Mouse (Mus musculus): ENCODE results near the gene Trim50. TPM values are rescaled to one million over a fixed set of nuclear protein-coding genes. Genes with fewer than 3 reads are reported as not detected.

Gene Trim50
- polyA plus RNA-seq, 1 experiment from 2014 or later: not detected

- ATAC-seq (no peak), DNase-seq (ENCODE audit: low spot score) (no peak)
- H3K4me1 ChIP-seq (ENCODE audit: control insufficient read depth, insufficient read depth, low read length): no peaks in the 10 kb centered on the region
- no peaks in the 10 kb centered on the region for H3K27me3 ChIP-seq (replicated peaks; ENCODE audit: control insufficient read depth, insufficient read depth, low read length)
- H3K36me3 ChIP-seq (ENCODE audit: control insufficient read depth, insufficient read depth, low read length): no peaks in the 10 kb centered on the region
- H3K4me3 ChIP-seq (ENCODE audit: low read depth, low read length): no peak overlapping the region
- no peak overlapping the region for H3K27ac ChIP-seq (ENCODE audit: low read depth, low read length)
- H3K9me3 ChIP-seq (replicated peaks; ENCODE audit: control insufficient read depth, low read length): no peaks in the 10 kb centered on the region
- H3K4me2 ChIP-seq (ENCODE audit: low read length): no peak overlapping the region
- no peak overlapping the region for H3K9ac ChIP-seq (ENCODE audit: low read length)
- 74% methylated on average over 3 of the region's 3 CpGs for WGBS
Measured at GRCm38 (mm10) chr5:135337575-135337974, 15.5 kb upstream of the Trim50 start.

GRCm38 (mm10) chr5:135345989-135346388, 7.1 kb upstream of the Trim50 start:
- H3K9ac ChIP-seq (ENCODE audit: low read length): no peak overlapping the region
- H3K4me2 ChIP-seq (ENCODE audit: low read length): no peak overlapping the region
- WGBS: 73% methylated on average over 7 of the region's 7 CpGs
- DNase-seq (ENCODE audit: low spot score) (no peak), ATAC-seq (no peak)
- no peaks in the 10 kb centered on the region for H3K9me3 ChIP-seq (replicated peaks; ENCODE audit: control insufficient read depth, low read length)
- no peak overlapping the region for H3K27ac ChIP-seq (ENCODE audit: low read depth, low read length)
- H3K4me3 ChIP-seq (ENCODE audit: low read depth, low read length): no peak overlapping the region
- no peaks in the 10 kb centered on the region for H3K4me1 ChIP-seq (ENCODE audit: control insufficient read depth, insufficient read depth, low read length)
- H3K36me3 ChIP-seq (ENCODE audit: control insufficient read depth, insufficient read depth, low read length): no peaks in the 10 kb centered on the region
- H3K27me3 ChIP-seq (replicated peaks; ENCODE audit: control insufficient read depth, insufficient read depth, low read length): no peaks in the 10 kb centered on the region

GRCm38 (mm10) chr5:135346430-135346829, 6.7 kb upstream of the Trim50 start:
- Histone ChIP-seq H3K36me3 (ENCODE audit: control insufficient read depth, insufficient read depth, low read length) (no peaks in the 10 kb centered on the region), H3K9ac (ENCODE audit: low read length) (no peak overlapping the region), H3K4me1 (ENCODE audit: control insufficient read depth, insufficient read depth, low read length) (no peaks in the 10 kb centered on the region), H3K9me3 (replicated peaks; ENCODE audit: control insufficient read depth, low read length) (no peaks in the 10 kb centered on the region), H3K4me3 (ENCODE audit: low read depth, low read length) (no peak overlapping the region), H3K27ac (ENCODE audit: low read depth, low read length) (no peak overlapping the region), H3K27me3 (replicated peaks; ENCODE audit: control insufficient read depth, insufficient read depth, low read length) (no peaks in the 10 kb centered on the region), H3K4me2 (ENCODE audit: low read length) (no peak overlapping the region)
- ATAC-seq (no peak), DNase-seq (ENCODE audit: low spot score) (no peak)
- 15% methylated on average over 1 of the region's 1 CpGs for WGBS

- Histone ChIP-seq H3K4me2 (ENCODE audit: low read length) (no peak overlapping the region), H3K27ac (ENCODE audit: low read depth, low read length) (no peak overlapping the region), H3K4me3 (ENCODE audit: low read depth, low read length) (no peak overlapping the region), H3K9ac (ENCODE audit: low read length) (no peak overlapping the region), H3K36me3 (ENCODE audit: control insufficient read depth, insufficient read depth, low read length) (no peaks in the 10 kb centered on the region), H3K27me3 (replicated peaks; ENCODE audit: control insufficient read depth, insufficient read depth, low read length) (no peaks in the 10 kb centered on the region), H3K9me3 (replicated peaks; ENCODE audit: control insufficient read depth, low read length) (no peaks in the 10 kb centered on the region), H3K4me1 (ENCODE audit: control insufficient read depth, insufficient read depth, low read length) (no peaks in the 10 kb centered on the region)
- WGBS: 74% methylated on average over 4 of the region's 4 CpGs
- DNase-seq (ENCODE audit: low spot score) (no peak), ATAC-seq (no peak)
Measured at GRCm38 (mm10) chr5:135347511-135348011, 5.5 kb upstream of the Trim50 start.

- ATAC-seq: no peak
- no peaks in the 10 kb centered on the region for H3K4me1 ChIP-seq (ENCODE audit: control insufficient read depth, insufficient read depth, low read length)
Measured at GRCm38 (mm10) chr5:135349862-135350261, 3.2 kb upstream of the Trim50 start, which contains the start of gene Fkbp6. TSS of gene Fkbp6 (minus strand) at chr5:135350044.

GRCm38 (mm10) chr5:135351606-135352005, 1.5 kb upstream of the Trim50 start:
- Histone ChIP-seq H3K9me3 (replicated peaks; ENCODE audit: control insufficient read depth, low read length) (no peaks in the 10 kb centered on the region), H3K27me3 (replicated peaks; ENCODE audit: control insufficient read depth, insufficient read depth, low read length) (no peaks in the 10 kb centered on the region), H3K9ac (ENCODE audit: low read length) (no peak overlapping the region), H3K4me3 (ENCODE audit: low read depth, low read length) (no peak overlapping the region), H3K36me3 (ENCODE audit: control insufficient read depth, insufficient read depth, low read length) (no peaks in the 10 kb centered on the region), H3K4me2 (ENCODE audit: low read length) (no peak overlapping the region), H3K27ac (ENCODE audit: low read depth, low read length) (no peak overlapping the region), H3K4me1 (ENCODE audit: control insufficient read depth, insufficient read depth, low read length) (no peaks in the 10 kb centered on the region)
- DNase-seq (ENCODE audit: low spot score) (no peak), ATAC-seq (no peak)
- WGBS: 87% methylated on average over 13 of the region's 13 CpGs

More at GRCm38 (mm10) chr5:135349862-135350261, 3.2 kb upstream of the Trim50 start, which contains the start of gene Fkbp6:
- no peak for DNase-seq (ENCODE audit: low spot score)
- no peaks in the 10 kb centered on the region for H3K27me3 ChIP-seq (replicated peaks; ENCODE audit: control insufficient read depth, insufficient read depth, low read length)
- no peaks in the 10 kb centered on the region for H3K9me3 ChIP-seq (replicated peaks; ENCODE audit: control insufficient read depth, low read length)
- H3K36me3 ChIP-seq (ENCODE audit: control insufficient read depth, insufficient read depth, low read length): no peaks in the 10 kb centered on the region
- 90% methylated on average over 35 of the region's 35 CpGs for WGBS
- H3K4me2 ChIP-seq (ENCODE audit: low read length): no peak within 1 kb of the TSS
- no peak within 1 kb of the TSS for H3K9ac ChIP-seq (ENCODE audit: low read length)
- H3K4me3 ChIP-seq (ENCODE audit: low read depth, low read length): no peak within 1 kb of the TSS
- no peak within 1 kb of the TSS for H3K27ac ChIP-seq (ENCODE audit: low read depth, low read length)

- WGBS: 17% methylated on average over 20 of the region's 20 CpGs
- Histone ChIP-seq H3K9me3 (replicated peaks; ENCODE audit: control insufficient read depth, low read length) (0 out of 2 replicates have a peak, but pooled peaks cover 4% of the 10 kb centered on the region), H3K36me3 (ENCODE audit: control insufficient read depth, insufficient read depth, low read length) (no peaks in the 10 kb centered on the region), H3K4me1 (ENCODE audit: control insufficient read depth, insufficient read depth, low read length) (no peaks in the 10 kb centered on the region), H3K27ac (ENCODE audit: low read depth, low read length) (no peak overlapping the region), H3K4me3 (ENCODE audit: low read depth, low read length) (no peak overlapping the region), H3K27me3 (replicated peaks; ENCODE audit: control insufficient read depth, insufficient read depth, low read length) (no peaks in the 10 kb centered on the region), H3K4me2 (ENCODE audit: low read length) (no peak overlapping the region), H3K9ac (ENCODE audit: low read length) (no peak overlapping the region)
- DNase-seq (ENCODE audit: low spot score): peak; percentile 17
- ATAC-seq: no peak
Measured at GRCm38 (mm10) chr5:135353564-135353963, 469 bp downstream of the Trim50 start.

- H3K27me3 ChIP-seq (replicated peaks; ENCODE audit: control insufficient read depth, insufficient read depth, low read length): no peaks in the 10 kb centered on the region
- H3K36me3 ChIP-seq (ENCODE audit: control insufficient read depth, insufficient read depth, low read length): no peaks in the 10 kb centered on the region
- H3K9ac ChIP-seq (ENCODE audit: low read length): no peak overlapping the region
- ATAC-seq (no peak), DNase-seq (ENCODE audit: low spot score) (peak; percentile 30)
- 0 out of 2 replicates have a peak, but pooled peaks cover 4% of the 10 kb centered on the region for H3K9me3 ChIP-seq (replicated peaks; ENCODE audit: control insufficient read depth, low read length)
- H3K27ac ChIP-seq (ENCODE audit: low read depth, low read length): no peak overlapping the region
- 39% methylated on average over 1 of the region's 1 CpGs for WGBS
- H3K4me2 ChIP-seq (ENCODE audit: low read length): no peak overlapping the region
- H3K4me1 ChIP-seq (ENCODE audit: control insufficient read depth, insufficient read depth, low read length): no peaks in the 10 kb centered on the region
- H3K4me3 ChIP-seq (ENCODE audit: low read depth, low read length): no peak overlapping the region
Measured at GRCm38 (mm10) chr5:135356090-135356489, 3.0 kb downstream of the Trim50 start.

GRCm38 (mm10) chr5:135357556-135357955, 4.5 kb downstream of the Trim50 start:
- Histone ChIP-seq H3K9ac (ENCODE audit: low read length) (no peak overlapping the region), H3K9me3 (replicated peaks; ENCODE audit: control insufficient read depth, low read length) (0 out of 2 replicates have a peak, but pooled peaks cover 4% of the 10 kb centered on the region), H3K27me3 (replicated peaks; ENCODE audit: control insufficient read depth, insufficient read depth, low read length) (no peaks in the 10 kb centered on the region), H3K36me3 (ENCODE audit: control insufficient read depth, insufficient read depth, low read length) (no peaks in the 10 kb centered on the region), H3K4me2 (ENCODE audit: low read length) (no peak overlapping the region), H3K4me1 (ENCODE audit: control insufficient read depth, insufficient read depth, low read length) (no peaks in the 10 kb centered on the region), H3K27ac (ENCODE audit: low read depth, low read length) (no peak overlapping the region), H3K4me3 (ENCODE audit: low read depth, low read length) (no peak overlapping the region)
- no peak for ATAC-seq
- DNase-seq (ENCODE audit: low spot score): no peak
- WGBS: 75% methylated on average over 2 of the region's 2 CpGs
